Comparison of ENCODE assay signal across 15 mouse cellular contexts in the genomic region with DNA sequence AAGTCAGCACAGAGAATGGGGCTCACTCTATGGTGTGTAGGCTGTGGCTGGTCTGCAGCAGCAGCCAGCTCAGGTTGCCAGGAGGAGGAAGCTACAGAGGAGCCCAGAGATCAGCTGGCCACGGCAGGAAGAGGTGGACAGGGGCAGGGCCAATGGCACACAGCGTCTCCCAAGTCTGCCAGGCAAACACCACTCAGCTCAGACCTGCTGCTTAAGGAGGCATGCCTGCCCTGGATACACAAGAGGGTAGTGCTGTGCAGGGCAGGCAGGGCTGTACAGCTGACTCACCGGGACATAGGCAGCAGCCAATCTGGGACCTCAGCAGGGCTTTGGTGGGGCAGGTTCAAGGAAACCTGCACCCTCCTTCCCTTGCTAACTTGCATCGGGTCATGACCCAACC.
DNase-seq lines count a peak whose midpoint lies in the region; ATAC-seq and TF ChIP-seq lines count a peak whose summit lies in the region.
"Had no signal": no experiment of that assay in that cellular context is flagged by ENCODE, and none has a peak within 500 bp of the region (broad histone marks: within the 10 kb centered on the region; RNA-seq: fewer than 3 reads in every experiment).

No protein-coding gene starts in this region.

- H3K9ac ChIP-seq in midbrain, embryonic 13.5 days (replicated peaks) = no peak overlapping the region; the same call in 1 of the 2 replicates
- no peak overlapping the region for H3K9ac ChIP-seq in midbrain, embryonic 14.5 days (replicated peaks; ENCODE audit: low read length)
- no peak overlapping the region for H3K9ac ChIP-seq in forebrain, embryonic 14.5 days (ENCODE audit: low read length)
- 0 out of 2 replicates have a peak overlapping the region, but pooled peaks have one; percentile 4 for H3K9ac ChIP-seq in hindbrain, embryonic 16.5 days (ENCODE audit: low read depth, low read length)
- no peak overlapping the region for H3K9ac ChIP-seq in stomach, postnatal 0 days (ENCODE audit: low read length)
- H3K9ac ChIP-seq in liver, postnatal 0 days (replicated peaks) = no peak overlapping the region
- H3K9ac ChIP-seq in intestine, embryonic 15.5 days = no peak overlapping the region
- H3K9ac ChIP-seq: lung, embryonic 14.5 days had no signal

- no peaks in the 10 kb centered on the region for H3K27me3 ChIP-seq in midbrain, embryonic 13.5 days
- no peaks in the 10 kb centered on the region for H3K27me3 ChIP-seq in midbrain, embryonic 14.5 days (ENCODE audit: control insufficient read depth, insufficient read depth, low read length)
- H3K27me3 ChIP-seq in forebrain, embryonic 14.5 days (replicated peaks; ENCODE audit: control insufficient read depth, insufficient read depth, low read length) = no peaks in the 10 kb centered on the region
- no peaks in the 10 kb centered on the region for H3K27me3 ChIP-seq in hindbrain, embryonic 16.5 days (replicated peaks; ENCODE audit: control insufficient read depth, insufficient read depth, low read length)
- no peaks in the 10 kb centered on the region for H3K27me3 ChIP-seq in stomach, postnatal 0 days (ENCODE audit: control insufficient read depth, insufficient read depth, low read length)
- H3K27me3 ChIP-seq in liver, postnatal 0 days (ENCODE audit: insufficient read depth, low read length) = no peaks in the 10 kb centered on the region
- H3K27me3 ChIP-seq in intestine, embryonic 15.5 days (replicated peaks) = no peaks in the 10 kb centered on the region

- no peak overlapping the region for H3K4me3 ChIP-seq in midbrain, embryonic 13.5 days (replicated peaks)
- no peak overlapping the region for H3K4me3 ChIP-seq in midbrain, embryonic 14.5 days (replicated peaks; ENCODE audit: low read depth, low read length)
- H3K4me3 ChIP-seq in forebrain, embryonic 14.5 days (ENCODE audit: low read depth, low read length) = no peak overlapping the region
- H3K4me3 ChIP-seq in hindbrain, embryonic 16.5 days (ENCODE audit: low read length) = no peak overlapping the region
- H3K4me3 ChIP-seq in stomach, postnatal 0 days (ENCODE audit: low read depth, low read length) = no peak overlapping the region
- no peak overlapping the region for H3K4me3 ChIP-seq in liver, postnatal 0 days (ENCODE audit: low read depth, low read length)
- H3K4me3 ChIP-seq in intestine, embryonic 15.5 days (replicated peaks) = no peak overlapping the region
- H3K4me3 ChIP-seq: myocyte had no signal

- 68% methylated on average over 4 of the region's 4 CpGs for WGBS in midbrain, embryonic 13.5 days
- 54% methylated on average over 4 of the region's 4 CpGs for WGBS in midbrain, embryonic 14.5 days
- 61% methylated on average over 4 of the region's 4 CpGs for WGBS in forebrain, embryonic 14.5 days
- 27% methylated on average over 4 of the region's 4 CpGs for WGBS in hindbrain, embryonic 16.5 days
- WGBS in stomach, postnatal 0 days = 35% methylated on average over 4 of the region's 4 CpGs
- WGBS in liver, postnatal 0 days (ENCODE audit: insufficient replicate concordance) = 36% methylated on average over 4 of the region's 4 CpGs
- WGBS in intestine, embryonic 15.5 days = 45% methylated on average over 4 of the region's 4 CpGs

- no peak for TF ChIP-seq EP300 in stomach, postnatal 0 days (optimal IDR thresholded peaks at IDR 0.05)
- TF ChIP-seq EP300 in liver, postnatal 0 days (IDR thresholded peaks at IDR 0.05; ENCODE audit: low read depth) = no peak

- peak overlapping the region; percentile 58 for H3K27ac ChIP-seq in midbrain, embryonic 13.5 days
- no peak overlapping the region for H3K27ac ChIP-seq in midbrain, embryonic 14.5 days (replicated peaks; ENCODE audit: low read depth, low read length)
- H3K27ac ChIP-seq in forebrain, embryonic 14.5 days (ENCODE audit: low read depth, low read length) = peak overlapping the region; percentile 63
- H3K27ac ChIP-seq in hindbrain, embryonic 16.5 days (ENCODE audit: low read depth, low read length) = no peak overlapping the region
- H3K27ac ChIP-seq in stomach, postnatal 0 days (replicated peaks) = no peak overlapping the region
- no peak overlapping the region for H3K27ac ChIP-seq in liver, postnatal 0 days (ENCODE audit: low read depth)
- no peak overlapping the region for H3K27ac ChIP-seq in intestine, embryonic 15.5 days
- H3K27ac ChIP-seq: kidney, postnatal 0 days had no signal

- ATAC-seq in midbrain, embryonic 13.5 days = peak; percentile 55
- ATAC-seq in midbrain, embryonic 14.5 days (ENCODE audit: low FRiP score, low TSS enrichment) = no peak
- peak; percentile 14; the same call in 1 of the 2 replicates for ATAC-seq in forebrain, embryonic 14.5 days
- ATAC-seq in hindbrain, embryonic 16.5 days = peak; percentile 30; the same call in 1 of the 2 replicates
- peak; percentile 30; the same call in 1 of the 2 replicates for ATAC-seq in stomach, postnatal 0 days (ENCODE audit: low FRiP score, low TSS enrichment)
- no peak for ATAC-seq in liver, postnatal 0 days
- no peak for ATAC-seq in intestine, embryonic 15.5 days
- ATAC-seq: inflammation-experienced regulatory T-cells, adult 6 months had no signal

- H3K9me3 ChIP-seq in midbrain, embryonic 13.5 days = no peaks in the 10 kb centered on the region
- no peaks in the 10 kb centered on the region for H3K9me3 ChIP-seq in midbrain, embryonic 14.5 days (ENCODE audit: control insufficient read depth, low read length)
- no peaks in the 10 kb centered on the region for H3K9me3 ChIP-seq in forebrain, embryonic 14.5 days (replicated peaks; ENCODE audit: control insufficient read depth, low read length)
- H3K9me3 ChIP-seq in hindbrain, embryonic 16.5 days (ENCODE audit: control insufficient read depth, low read length) = no peaks in the 10 kb centered on the region
- no peaks in the 10 kb centered on the region for H3K9me3 ChIP-seq in stomach, postnatal 0 days (ENCODE audit: control insufficient read depth, low read length)
- no peaks in the 10 kb centered on the region for H3K9me3 ChIP-seq in liver, postnatal 0 days (ENCODE audit: low read length)
- H3K9me3 ChIP-seq in intestine, embryonic 15.5 days = no peaks in the 10 kb centered on the region

- TF ChIP-seq CTCF in stomach, postnatal 0 days (IDR thresholded peaks at IDR 0.05; ENCODE audit: low read depth) = no peak
- no peak for TF ChIP-seq CTCF in liver, postnatal 0 days (IDR thresholded peaks at IDR 0.05; ENCODE audit: low read depth)

- H3K36me3 ChIP-seq in midbrain, embryonic 13.5 days = no peaks in the 10 kb centered on the region
- H3K36me3 ChIP-seq in midbrain, embryonic 14.5 days (ENCODE audit: control insufficient read depth, insufficient read depth, low read length) = no peaks in the 10 kb centered on the region
- no peaks in the 10 kb centered on the region for H3K36me3 ChIP-seq in forebrain, embryonic 14.5 days (ENCODE audit: control insufficient read depth, insufficient read depth, low read length)
- H3K36me3 ChIP-seq in hindbrain, embryonic 16.5 days (ENCODE audit: control insufficient read depth, insufficient read depth, low read length) = no peaks in the 10 kb centered on the region
- no peaks in the 10 kb centered on the region for H3K36me3 ChIP-seq in stomach, postnatal 0 days (ENCODE audit: control insufficient read depth, insufficient read depth, low read length)
- H3K36me3 ChIP-seq in liver, postnatal 0 days (replicated peaks; ENCODE audit: insufficient read depth, low read length) = no peaks in the 10 kb centered on the region
- no peaks in the 10 kb centered on the region for H3K36me3 ChIP-seq in intestine, embryonic 15.5 days

- peaks cover 43% of the 10 kb centered on the region for H3K4me1 ChIP-seq in midbrain, embryonic 13.5 days (replicated peaks)
- H3K4me1 ChIP-seq in midbrain, embryonic 14.5 days (ENCODE audit: control insufficient read depth, insufficient read depth, low read length) = peaks cover 30% of the 10 kb centered on the region
- H3K4me1 ChIP-seq in forebrain, embryonic 14.5 days (ENCODE audit: control insufficient read depth, insufficient read depth, low read length) = peaks cover 45% of the 10 kb centered on the region
- peaks cover 37% of the 10 kb centered on the region for H3K4me1 ChIP-seq in hindbrain, embryonic 16.5 days (ENCODE audit: control insufficient read depth, insufficient read depth, low read depth, low read length)
- H3K4me1 ChIP-seq in stomach, postnatal 0 days (replicated peaks; ENCODE audit: control insufficient read depth, insufficient read depth) = no peaks in the 10 kb centered on the region
- H3K4me1 ChIP-seq in liver, postnatal 0 days (ENCODE audit: insufficient read depth) = no peaks in the 10 kb centered on the region
- no peaks in the 10 kb centered on the region for H3K4me1 ChIP-seq in intestine, embryonic 15.5 days (replicated peaks)

- DNase-seq in midbrain, embryonic 14.5 days = no peak
- no peak for DNase-seq in forebrain, embryonic 14.5 days (ENCODE audit: low spot score)
- no peak for DNase-seq in stomach, postnatal 0 days (ENCODE audit: low spot score)
- DNase-seq in liver, postnatal 0 days = no peak
- no peak for DNase-seq in heart, adult 8-10 months (ENCODE audit: low spot score)
- DNase-seq: adrenal gland, adult 2 months; embryo, embryonic 11 days; layer of hippocampus, adult 9-11 months; lung, embryonic 14.5 days had no signal

- no peak overlapping the region for H3K4me2 ChIP-seq in midbrain, embryonic 13.5 days (replicated peaks)
- H3K4me2 ChIP-seq in midbrain, embryonic 14.5 days (ENCODE audit: low read length) = no peak overlapping the region
- no peak overlapping the region for H3K4me2 ChIP-seq in forebrain, embryonic 14.5 days (ENCODE audit: low read length)
- H3K4me2 ChIP-seq in hindbrain, embryonic 16.5 days (ENCODE audit: low read length) = no peak overlapping the region
- no peak overlapping the region for H3K4me2 ChIP-seq in stomach, postnatal 0 days (replicated peaks; ENCODE audit: low read depth)
- H3K4me2 ChIP-seq in liver, postnatal 0 days (ENCODE audit: low read depth, low read length) = no peak overlapping the region
- no peak overlapping the region for H3K4me2 ChIP-seq in intestine, embryonic 15.5 days (replicated peaks)
- H3K4me2 ChIP-seq: lung, embryonic 14.5 days had no signal

Comparison
In these comparisons a context has a peak if more than half of its experiments do, and no peak if none do; other contexts are left out.
1. ATAC-seq: peak in midbrain, embryonic 13.5 days (single experiment), forebrain, embryonic 14.5 days (single experiment), hindbrain, embryonic 16.5 days (single experiment) and stomach, postnatal 0 days (single experiment); none in midbrain, embryonic 14.5 days (single experiment), liver, postnatal 0 days (single experiment) and intestine, embryonic 15.5 days (single experiment).
2. H3K27ac ChIP-seq: peak in midbrain, embryonic 13.5 days (single experiment) and forebrain, embryonic 14.5 days (single experiment); none in midbrain, embryonic 14.5 days (single experiment), hindbrain, embryonic 16.5 days (single experiment), stomach, postnatal 0 days (single experiment), liver, postnatal 0 days (single experiment) and intestine, embryonic 15.5 days (single experiment).